Mouse (Mus musculus): ENCODE data around the gene Hyal3.
"Not testable (repeated sequence)": the region's sequence is repeated elsewhere in the genome, so short reads cannot be mapped to it uniquely, and the experiment has no call there.

Hyal3 gene

GRCm38 (mm10) chr9:107571534-107572326, 8.9 kb upstream of the Hyal3 start:
- no peak for DNase-seq (ENCODE audit: low spot score)

DNA sequence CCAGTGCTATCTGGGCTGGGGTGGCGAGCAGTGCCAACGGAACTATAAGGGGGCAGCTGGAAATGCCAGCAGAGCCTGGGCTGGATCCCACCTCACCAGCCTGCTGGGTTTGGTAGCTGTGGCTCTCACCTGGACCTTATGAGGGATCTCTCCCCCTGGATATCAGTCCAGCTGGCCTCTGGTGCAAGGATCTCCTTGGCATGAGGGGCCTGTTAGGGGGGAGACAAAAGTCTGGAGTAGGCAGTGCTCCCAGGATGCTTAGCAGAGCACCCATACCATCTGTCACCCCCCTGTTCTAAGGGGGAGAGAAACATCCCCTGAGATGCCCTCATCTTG, 8.3 kb upstream of the Hyal3 start:
- no peak for DNase-seq (ENCODE audit: low spot score)

DNA sequence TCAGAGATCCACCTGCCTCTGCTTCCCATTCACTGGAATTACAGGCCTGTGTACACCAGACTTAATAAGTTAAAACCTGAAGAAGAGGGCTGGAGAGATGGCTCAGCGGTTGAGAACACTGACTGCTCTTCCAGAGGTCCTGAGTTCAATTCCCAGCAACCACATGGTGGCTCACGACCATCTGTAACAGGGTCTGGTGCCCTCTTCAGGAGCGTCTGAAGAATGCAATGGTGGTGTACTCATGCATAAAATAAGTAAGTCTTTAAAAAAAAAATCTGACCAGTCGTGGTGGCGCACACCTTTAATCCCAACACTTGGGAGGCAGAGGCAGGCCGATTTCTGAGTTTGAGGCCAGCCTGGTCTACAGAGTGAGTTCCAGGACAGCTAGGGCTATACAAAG, 6.8 kb upstream of the Hyal3 start:
- not testable (repeated sequence) for DNase-seq (ENCODE audit: low spot score)

DNA sequence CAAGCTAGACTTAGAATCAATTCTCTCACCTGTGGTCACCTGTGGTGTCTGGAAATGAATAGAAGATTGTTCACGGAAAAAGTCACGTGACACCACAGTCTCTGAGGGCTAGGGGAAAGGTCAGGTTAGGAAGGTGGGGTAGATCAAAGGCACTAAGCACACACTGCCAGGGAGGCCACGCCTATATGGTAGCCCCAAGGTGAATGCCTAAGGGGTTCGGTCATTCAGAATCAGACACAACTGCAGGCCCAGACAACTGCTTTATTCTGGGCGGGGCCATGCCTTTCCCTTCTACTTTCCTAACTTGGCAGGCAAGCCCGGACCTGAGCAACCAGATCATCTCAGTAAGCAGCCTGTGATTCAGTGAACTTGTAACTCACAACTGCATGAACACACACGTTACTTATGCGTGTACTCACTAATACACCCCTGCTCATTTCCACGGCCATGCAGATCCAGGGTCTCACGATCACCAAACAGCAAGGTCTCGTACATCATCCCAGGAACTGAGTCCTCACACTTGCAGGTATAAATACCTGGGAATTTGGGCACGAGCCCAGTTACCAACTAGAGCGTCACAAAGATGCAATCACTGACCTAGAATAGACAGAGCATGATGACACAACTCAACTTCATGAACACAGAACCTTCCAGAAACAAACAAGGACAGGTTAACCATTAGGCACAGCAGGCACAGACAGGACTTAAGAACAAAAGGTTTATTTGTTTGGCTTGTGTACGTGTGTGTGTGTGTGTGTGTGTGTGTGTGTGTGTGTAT, 4.8 kb upstream of the Hyal3 start:
- DNase-seq (ENCODE audit: low spot score), result no peak

DNA sequence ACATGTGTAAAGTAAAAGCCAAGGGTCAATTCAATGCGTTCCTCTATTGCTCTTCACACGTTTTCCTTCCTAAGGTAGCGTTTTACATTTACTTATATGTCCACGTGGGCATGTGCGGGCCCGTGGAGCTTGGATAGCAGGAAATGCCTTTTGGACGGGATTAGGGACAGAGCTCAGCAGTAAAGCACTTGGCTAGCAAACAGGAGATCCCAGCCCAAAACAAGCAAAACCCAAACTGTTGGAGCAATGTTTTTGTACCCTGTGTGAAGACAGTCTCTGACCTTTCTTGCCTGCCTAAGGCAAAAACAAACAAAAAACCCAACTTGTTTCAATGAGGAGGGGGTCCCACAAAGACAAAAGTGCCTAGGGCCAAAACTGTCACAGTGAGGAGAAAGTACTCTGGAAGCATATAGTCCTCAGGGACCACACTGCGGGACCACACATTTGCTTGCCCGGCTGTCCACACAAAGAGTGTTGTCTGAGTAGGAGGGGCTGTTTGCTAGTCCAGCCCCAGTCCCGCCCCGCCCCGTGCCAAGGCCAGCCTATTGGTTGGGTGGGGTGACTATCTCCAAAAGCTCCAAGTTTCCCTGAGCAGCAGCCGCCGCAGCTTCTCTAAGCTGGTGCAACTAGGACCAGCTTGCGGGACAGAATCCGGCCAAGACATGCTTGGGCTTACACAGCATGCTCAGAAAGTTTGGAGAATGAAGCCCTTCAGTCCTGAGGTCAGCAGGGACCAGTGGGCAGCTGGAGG, 4.1 kb upstream of the Hyal3 start, which contains the start of gene Hyal1:
TSS of gene Hyal1 (plus strand) at position 571 of the 751 bp plus-strand sequence.
- no peak for DNase-seq (ENCODE audit: low spot score)

DNA sequence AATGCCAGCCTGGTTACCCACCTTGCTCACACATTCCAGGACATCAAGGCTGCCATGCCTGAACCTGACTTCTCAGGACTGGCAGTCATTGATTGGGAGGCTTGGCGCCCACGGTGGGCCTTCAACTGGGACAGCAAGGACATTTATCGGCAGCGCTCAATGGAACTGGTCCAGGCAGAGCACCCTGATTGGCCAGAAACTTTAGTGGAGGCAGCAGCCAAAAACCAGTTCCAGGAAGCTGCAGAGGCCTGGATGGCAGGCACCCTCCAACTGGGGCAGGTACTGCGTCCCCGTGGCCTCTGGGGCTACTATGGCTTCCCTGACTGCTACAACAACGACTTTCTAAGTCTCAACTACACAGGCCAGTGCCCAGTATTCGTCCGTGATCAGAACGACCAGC, 2.7 kb upstream of the Hyal3 start:
- DNase-seq (ENCODE audit: low spot score), result no peak

DNA sequence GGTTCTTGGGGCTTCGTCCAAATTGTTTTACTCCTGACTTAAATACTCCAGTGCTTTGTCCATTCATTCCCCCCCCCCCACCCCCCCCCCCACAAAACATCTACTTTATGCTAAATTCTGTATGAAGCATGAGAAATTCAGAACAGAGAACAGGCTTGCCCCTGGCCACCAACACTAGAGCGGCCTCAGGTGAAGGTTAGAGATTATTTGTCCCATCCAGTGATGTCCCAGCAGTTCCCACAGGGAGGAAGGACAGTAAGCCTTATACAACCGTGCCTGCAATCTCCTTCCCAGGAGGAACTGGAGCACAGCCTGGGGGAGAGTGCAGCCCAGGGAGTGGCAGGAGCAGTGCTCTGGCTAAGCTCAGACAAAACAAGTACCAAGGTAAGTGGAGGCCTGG, 2.0 kb upstream of the Hyal3 start, which contains the start of gene Naa80:
TSS of gene Naa80 (plus strand) at position 301 of the 400 bp plus-strand sequence.
- no peak for DNase-seq (ENCODE audit: low spot score)

DNA sequence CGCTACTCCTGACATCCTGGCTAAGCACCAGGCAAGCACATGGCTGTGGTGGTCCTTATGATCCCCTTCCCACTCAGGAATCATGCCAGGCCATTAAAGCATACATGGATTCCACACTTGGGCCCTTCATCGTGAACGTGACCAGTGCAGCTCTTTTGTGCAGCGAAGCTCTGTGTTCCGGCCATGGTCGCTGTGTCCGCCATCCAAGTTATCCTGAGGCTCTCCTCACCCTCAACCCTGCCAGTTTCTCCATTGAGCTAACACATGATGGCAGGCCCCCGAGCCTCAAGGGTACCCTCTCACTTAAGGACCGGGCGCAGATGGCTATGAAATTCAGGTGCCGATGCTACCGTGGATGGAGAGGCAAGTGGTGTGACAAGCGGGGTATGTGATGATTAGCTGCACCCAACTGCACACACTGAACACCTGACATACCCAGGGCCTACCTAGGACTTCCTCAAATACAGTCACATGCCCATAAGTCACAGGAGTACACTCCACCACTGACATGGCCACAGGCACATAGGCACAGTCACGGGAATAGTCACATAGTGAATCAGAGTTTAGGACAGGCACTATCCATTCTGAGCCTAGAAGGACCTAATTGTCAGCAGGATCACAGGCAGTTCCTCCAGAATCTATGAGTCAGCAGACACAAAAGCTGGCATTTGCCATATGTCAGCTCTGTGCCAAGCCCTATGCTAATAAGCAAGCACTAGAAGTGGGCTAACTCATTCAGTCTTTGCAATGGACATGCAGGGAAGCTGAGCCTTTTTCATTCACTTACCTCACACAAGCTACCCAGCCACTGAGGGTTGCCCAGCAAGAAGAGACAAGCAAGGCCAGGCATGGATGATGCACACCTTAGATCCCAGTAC, 1.4 kb upstream of the Hyal3 start:
- no peak for DNase-seq (ENCODE audit: low spot score)

GRCm38 (mm10) chr9:107581584-107581983, 966 bp downstream of the Hyal3 start:
- no peak for DNase-seq (ENCODE audit: low spot score)

DNA sequence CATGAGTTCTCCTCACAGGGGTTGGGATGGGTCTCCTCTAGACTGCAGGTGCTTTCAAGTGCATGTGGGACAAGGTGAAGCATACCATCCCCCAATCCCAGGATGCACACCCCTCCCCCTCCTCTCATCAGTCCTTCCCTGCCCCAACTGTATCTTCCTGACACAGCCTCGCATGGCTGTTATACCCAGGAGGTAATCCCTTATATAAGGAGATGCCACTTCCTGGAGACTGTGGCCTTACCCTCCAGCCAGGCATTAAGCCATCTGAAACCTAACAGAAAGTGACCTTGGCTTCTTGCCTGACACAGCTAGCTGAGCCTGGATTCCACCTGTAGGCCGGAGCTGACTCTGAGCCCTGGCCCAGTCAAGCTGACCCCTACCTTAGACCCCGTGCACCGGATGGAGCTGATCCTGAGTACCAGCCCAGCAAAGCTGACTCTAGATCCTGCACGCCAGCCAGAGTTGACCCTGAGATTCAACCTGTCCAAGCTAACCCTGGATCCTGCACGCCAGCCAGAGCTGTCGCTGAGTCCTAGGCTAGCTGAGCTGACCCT, 2.0 kb downstream of the Hyal3 start:
- DNase-seq (ENCODE audit: low spot score), result no peak

- no peak for DNase-seq (ENCODE audit: low spot score)
Observed at GRCm38 (mm10) chr9:107583174-107583573, 2.6 kb downstream of the Hyal3 start.

DNA sequence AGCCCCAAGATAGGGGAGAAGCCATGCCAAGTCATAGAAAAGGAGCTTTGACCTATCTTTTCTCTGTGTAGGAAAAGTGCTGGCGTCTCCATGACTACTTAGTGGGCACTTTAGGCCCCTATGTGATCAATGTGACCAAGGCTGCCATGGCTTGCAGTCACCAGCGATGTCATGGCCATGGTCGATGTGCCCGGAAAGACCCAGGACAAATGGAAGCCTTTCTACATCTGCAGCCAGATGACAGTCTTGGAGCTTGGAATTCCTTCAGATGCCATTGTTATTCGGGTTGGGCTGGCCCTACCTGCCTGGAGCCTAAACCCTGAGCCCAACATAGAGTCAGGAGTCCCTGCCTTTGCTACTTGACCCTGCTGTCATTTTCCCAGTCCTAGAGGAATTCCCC, 5.9 kb downstream of the Hyal3 start:
- DNase-seq (ENCODE audit: low spot score), result no peak

DNA sequence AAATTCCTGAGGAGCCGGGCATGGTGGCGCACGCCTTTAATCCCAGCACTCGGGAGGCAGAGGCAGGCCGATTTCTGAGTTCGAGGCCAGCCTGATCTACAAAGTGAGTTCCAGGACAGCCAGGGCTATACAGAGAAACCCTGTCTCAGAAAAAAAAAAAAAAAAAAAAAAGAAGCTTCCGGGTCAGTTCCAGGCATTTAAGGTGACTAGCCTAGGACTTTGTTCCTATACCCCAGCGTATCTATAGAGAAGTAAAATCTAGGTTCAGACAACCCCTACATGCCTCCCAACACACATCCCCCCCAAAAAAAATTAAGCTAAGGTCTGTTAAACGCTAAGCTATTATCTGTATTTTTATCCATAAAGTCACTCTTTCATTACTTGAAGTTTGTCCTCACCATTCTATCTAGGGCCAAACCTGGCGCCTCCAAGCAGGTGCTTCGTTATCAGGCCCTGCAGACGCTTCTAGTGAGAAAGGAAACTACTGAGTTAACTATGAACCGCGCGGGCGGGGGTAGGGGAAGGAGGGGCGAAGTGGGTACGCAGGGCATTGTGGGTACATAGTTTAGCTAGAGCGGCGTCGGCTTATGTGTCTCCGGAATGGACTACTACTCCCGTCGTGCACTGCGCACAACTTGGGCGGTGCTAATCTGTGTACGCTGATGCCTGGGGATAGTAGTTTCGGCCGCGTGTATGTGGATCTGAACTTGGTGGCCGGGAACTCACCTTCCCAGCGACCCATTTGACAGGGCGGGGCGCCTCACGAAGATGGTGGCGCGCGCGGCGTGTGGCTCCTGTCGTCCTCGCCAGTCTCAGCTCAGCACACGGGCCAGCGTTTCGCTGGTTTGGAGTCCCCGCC, 6.6 kb downstream of the Hyal3 start, which contains the start of gene Ifrd2:
TSS of gene Ifrd2 (plus strand) at position 669 of the 859 bp plus-strand sequence.
- DNase-seq (ENCODE audit: low spot score), result peak; percentile 74

DNA sequence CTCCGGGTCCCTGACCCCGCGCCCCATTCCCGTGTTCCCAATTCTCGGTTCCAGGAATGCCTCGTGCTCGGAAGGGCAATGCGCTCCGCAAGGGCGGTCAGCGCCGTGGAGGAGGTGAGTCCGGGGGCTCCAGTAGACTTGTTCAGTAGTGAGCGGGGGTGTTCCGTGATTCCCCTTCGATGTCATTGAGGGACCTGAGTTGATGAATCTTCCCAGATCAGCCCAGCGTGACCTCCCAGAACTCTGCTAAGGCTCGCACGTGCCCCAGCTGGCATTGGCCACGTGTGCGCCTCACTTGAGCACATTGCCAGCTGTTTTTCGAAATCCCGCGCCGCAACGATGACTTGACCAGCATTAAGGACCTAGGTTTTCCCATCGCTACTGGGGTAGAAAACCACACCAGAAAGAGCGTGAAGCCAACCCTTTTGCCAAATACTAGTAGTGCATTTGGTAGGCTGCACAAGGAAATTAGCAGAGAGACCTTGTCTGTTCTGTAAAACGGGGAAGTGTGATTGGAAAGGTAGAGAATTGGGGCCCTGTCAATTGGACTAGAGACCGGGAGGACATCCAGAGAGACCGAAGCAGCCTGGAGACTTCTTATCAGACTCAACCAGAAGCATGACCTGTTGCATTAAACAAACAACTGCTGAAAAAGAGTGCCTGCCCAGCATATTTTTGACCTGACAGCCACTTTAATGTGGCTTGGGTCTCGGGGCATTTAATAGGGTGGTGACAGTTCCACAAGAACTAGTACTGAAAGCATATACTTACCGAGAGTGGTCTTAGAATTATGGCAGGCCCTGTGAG, 7.4 kb downstream of the Hyal3 start:
- no peak for DNase-seq (ENCODE audit: low spot score)

GRCm38 (mm10) chr9:107590058-107590772, 9.6 kb downstream of the Hyal3 start:
- DNase-seq (ENCODE audit: low spot score), result no peak

DNA sequence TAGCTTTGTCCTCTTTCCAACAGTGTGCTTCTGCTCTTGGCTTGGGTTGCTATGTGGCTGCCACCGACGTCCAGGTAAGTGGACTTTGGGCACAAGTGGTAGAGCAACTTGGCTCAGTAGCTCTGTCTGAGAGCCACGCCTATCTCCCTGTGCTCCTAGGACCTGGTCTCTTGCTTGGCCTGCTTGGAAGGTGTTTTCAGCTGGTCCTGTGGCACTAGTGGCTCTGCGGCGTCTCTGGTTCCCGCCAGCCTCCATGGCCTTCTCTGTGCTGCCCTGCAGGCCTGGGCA, 10.1 kb downstream of the Hyal3 start:
- no peak for DNase-seq (ENCODE audit: low spot score)

DNA sequence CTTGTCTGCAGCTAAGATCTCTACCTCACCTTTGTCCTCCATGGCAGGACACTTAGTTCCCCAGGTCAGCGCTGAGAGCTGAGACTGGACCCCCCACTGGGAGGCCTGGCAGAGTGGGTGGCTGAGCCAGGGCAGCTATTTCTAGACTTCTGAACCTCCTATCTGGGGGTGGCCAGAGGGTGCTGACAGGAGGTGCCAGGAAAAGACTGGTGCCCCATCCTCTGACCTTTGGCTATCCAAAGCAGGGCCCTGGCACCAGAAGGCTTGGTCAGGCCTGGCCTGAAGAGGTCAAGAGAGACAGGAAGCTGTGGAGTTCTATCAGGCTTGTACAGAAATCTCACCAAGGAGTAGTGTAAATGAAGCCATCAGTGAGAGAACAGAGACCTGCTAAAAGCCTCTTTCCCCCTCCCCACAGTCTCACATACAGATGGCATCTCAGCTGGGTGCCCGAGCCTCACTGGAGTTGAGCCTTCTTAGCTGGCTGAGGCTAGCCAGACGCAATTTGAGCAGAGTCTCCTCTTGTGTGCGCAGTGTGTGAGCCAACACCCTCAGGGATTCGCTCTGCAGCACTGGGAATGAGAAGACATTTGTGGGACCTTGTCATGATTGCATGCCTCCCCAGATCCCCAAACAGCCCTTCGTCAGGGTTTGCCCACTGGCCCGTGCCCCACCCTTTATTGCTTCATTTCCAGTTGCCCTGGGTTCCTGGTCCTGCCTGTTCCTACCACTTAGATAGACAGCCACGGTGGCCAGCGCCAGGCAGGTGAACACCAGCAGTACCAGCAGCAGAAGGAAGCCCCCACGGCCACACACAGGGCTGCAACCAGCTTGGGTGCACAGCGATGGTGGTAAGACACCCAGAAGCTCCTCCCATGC, 12.7 kb downstream of the Hyal3 start:
- no peak for DNase-seq (ENCODE audit: low spot score)
